Mouse (Mus musculus) thymus, postnatal 25 days (tissue): Measurements from ENCODE around the gene Tmem220.
"Not testable (repeated sequence)": the region's sequence is repeated elsewhere in the genome, so short reads cannot be mapped to it uniquely, and the experiment has no call there.

Experiments used
- DNase-seq: peaks from one replicate; pipeline ENCODE4 v3.0.0; 2022

The Tmem220 gene

GRCm38 (mm10) chr11:67019711-67020475 is 5.1 kb upstream of the Tmem220 start:
- DNase-seq, result no peak

DNA sequence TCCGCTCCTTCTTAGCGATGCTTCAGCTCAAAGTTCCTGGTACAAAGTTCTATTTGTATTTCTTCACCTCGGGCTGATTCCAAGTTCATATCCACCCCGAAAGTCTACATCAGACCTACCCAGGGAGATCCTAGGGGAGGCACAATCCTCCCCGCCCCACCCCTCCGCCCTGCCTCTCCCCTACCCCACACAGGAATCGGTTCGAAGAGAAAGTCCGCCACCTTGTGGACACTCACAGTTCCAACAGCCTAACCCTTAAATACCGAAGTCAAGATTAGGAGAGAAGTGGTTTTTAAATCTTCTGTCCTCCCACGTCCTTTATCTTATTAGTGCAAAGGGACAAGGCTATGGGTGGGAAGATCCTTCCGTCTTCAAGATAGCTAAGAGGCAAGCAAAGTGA is 4.0 kb upstream of the Tmem220 start:
- peak; percentile 53 for DNase-seq

- DNase-seq, result peak; percentile 13
Observed at GRCm38 (mm10) chr11:67022354-67023115, 2.4 kb upstream of the Tmem220 start.

GRCm38 (mm10) chr11:67023191-67023590 is 1.8 kb upstream of the Tmem220 start:
- DNase-seq, result not testable (repeated sequence)

- DNase-seq, result no peak
Observed at GRCm38 (mm10) chr11:67023802-67024340, 1.1 kb upstream of the Tmem220 start.

GRCm38 (mm10) chr11:67030904-67031602 is 6.1 kb downstream of the Tmem220 start:
- DNase-seq, result no peak

DNA sequence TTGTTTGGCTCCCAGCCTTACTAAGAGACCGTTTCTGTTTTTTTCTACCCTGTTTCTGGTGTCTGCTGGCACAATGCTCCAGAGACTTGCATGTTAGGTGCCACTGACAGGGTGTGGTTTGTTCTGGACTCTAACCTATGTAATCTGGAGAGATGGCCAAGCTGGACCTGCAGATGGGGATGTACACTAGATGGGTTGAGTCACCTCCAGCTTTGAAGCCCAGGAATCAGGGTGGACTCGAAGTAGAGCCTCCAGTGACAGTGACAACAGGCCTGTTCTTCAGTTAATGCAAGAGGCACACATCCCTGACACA is 6.6 kb downstream of the Tmem220 start:
- no peak for DNase-seq

DNA sequence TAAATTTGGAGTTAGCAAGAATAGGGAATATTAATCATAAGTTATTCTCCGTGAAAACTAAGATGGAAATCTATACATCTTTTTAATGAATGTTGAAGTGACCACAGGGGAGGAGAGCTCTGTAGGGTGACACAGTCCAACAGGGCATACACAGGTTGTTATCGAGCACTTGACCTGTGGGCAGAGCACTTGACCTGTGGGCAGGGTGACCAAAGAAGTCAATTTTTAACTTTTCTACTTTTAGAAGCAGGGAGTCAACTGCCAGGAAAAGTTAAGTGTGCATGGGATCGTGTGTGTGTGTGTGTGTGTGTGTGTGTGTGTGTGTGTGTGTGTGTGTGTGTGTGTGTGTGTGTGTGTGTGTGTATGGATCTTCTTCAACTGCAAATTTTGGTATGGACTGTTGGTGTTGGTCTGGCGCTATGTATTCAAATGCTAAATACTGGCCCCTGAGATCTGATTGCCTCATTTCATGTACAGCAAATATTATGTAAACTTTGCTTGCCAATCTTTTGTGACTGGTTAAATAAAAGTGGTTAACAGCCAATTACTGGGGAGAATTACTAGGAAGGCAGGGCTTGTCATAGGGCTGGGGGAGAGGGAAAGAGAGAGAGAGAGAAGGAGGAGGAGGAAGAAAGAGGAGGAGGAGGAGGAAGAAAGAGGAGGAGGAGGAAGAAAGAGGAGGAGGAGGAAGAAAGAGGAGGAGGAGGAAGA is 10.0 kb downstream of the Tmem220 start:
- DNase-seq, result no peak

DNA sequence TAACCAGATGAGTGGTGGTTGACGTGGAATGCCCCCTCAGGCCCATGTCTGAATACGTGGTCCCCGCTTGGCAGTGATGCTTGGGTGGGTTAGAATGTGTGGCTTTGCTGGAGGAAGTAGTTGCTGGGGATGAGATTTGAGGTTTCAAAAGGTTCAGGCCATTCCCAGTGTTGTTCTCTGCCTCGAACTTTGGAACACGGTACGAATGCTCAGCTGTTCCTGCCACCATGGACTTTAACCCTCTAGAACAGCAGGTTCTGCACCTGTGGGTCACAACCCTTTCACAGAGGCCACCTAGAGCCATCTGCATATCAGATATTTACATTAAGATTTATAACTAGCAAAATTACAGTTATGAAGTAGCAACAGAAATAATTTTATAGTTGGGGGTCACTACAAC is 11.3 kb downstream of the Tmem220 start:
- DNase-seq, result no peak

DNA sequence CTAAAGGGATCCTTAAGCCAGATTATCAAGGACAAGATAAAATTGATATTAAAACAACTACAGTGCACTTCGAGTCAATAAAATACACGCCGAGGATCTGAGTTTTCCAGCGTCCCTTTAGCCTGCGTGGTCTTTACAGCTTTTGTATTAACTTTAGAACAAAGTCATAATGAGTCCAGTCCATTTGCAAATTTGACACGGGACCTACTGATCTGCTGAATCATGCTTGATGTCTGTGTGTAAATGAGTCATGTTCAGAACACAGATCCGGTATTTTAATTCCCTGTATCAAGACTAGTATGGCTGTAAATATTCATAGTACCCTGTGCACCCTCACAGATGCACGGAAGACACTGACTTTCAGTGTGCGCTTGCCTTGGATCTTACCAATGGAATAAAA is 11.9 kb downstream of the Tmem220 start:
- DNase-seq, result no peak

DNA sequence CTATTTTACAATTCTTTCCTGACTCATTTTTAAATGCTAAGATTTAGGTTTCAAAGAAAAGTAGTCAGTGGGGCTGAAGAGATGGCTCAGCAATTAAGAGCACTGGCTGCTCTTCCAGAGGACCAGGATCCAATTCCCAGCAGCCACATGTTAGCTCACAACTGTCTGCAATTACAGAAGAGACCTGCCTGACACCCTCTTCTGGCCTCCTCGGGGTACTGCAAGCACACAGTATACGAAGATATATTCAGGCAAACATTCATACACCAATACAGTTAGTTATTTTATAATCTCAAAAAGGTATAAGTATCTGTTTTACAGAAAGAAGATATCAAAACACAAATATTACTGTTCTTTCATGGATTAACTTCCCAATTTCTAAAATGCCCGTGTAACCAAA is 14.8 kb downstream of the Tmem220 start:
- DNase-seq, result no peak

GRCm38 (mm10) chr11:67040483-67040882 is 15.5 kb downstream of the Tmem220 start:
- no peak for DNase-seq

DNA sequence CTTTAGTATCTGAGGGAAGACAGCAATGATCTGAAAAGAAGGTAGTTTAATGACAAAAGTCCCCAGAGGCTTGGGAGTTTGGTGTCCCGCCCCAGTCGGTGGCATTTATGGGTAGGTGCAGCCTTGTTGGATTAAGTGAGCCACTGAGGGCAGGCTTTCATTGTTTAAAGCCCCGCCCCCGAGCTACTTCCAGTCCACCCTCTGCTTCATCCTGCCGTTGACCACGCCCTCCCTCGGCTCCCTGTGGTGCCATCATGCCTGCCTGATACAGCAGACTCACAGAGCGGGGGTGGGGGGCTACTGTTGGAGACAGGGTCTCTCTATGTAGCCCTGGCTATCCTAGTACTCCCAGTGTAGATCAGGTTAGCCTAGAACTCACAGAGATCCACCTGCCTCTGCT is 18.1 kb downstream of the Tmem220 start:
- DNase-seq, result no peak

DNA sequence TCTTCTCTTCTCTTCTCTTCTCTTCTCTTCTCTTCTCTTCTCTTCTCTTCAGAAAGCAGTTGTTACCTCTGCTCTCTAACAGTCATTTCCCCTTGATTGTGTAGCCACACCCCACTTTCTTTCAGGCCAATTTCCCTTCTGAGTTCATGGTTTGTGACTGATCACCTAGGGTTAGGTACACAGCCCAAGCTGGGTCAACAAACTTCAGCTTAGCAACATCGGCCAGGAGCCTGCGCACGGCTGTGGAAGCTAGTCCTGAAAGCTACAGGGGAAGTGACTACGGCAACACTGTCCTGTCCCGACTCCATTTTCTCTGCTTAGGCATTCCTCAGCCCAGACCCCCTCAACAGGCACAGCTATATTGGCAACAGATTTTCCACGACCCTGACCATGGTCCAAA is 20.0 kb downstream of the Tmem220 start:
- DNase-seq, result no peak

- DNase-seq, result no peak
Observed at GRCm38 (mm10) chr11:67047199-67047598, 22.2 kb downstream of the Tmem220 start.

DNA sequence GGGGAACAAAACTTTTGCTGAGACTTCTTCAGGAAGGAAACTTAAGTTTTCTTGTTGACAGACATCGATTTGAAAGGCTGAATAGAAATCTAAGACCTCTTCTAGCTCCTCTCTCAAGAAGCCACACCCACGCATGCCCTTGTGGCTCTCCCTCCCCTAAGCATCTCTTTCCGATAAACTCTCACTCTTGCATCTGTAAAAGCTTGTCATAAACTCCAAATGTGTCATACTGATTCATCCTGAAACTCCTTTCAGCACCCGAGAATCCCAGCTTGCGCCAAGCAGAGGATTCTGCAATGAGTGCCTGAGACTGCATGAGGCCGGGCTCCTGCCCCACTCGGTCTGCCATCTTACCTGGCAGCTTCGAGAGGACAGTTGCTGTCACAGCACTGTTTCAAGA is 23.5 kb downstream of the Tmem220 start:
- no peak for DNase-seq

DNA sequence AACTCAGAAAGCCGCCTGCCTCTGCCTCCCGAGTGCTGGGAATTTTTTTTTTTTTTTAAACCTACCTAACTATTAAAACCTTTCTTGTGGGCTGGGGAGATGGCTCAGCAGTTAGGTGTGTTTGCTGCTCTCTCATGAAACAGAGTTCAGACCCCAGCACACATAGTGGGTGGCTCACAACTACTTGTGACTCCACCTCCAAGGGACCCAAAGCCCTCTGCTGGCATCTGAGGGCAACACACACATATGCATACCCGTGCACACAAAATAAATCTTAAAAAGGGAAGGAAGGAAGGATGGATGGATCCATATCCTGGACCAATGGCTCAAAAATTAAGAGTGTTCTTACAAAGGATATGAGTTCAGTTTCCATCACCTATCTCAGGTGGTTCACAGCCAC is 24.3 kb downstream of the Tmem220 start:
- DNase-seq, result no peak

DNA sequence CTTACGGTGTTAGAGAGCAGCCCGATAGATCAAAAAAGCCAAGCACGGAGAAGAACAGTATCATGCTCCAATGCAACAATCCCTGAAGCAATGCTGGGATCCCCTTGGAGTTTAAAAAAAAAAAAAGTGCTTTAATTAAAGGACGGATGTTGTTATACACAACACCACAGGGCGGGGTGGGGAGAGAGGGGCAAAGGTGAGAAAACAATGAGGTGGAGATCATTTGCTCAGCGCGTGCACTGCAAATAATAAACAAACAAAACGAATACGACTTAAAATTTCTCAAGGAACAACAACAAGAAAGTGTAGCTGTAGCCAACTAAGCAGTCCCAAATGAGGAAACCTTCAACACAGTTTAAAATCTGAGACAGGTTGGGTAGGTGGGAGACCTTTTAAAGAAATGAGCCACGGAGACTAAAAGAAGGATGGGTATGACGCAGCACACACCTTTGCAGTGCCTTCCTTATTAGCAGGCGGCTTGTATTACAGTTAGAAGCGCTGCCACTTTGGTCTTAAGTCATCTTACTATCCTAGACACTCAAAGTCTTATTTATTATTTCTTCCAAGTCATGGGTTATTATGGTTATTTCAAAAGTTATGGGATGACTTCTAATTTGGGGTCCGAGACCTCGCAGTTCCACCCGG is 26.8 kb downstream of the Tmem220 start:
- no peak for DNase-seq

- DNase-seq, result peak; percentile 82
Observed at GRCm38 (mm10) chr11:67052321-67052952, 27.5 kb downstream of the Tmem220 start, which contains the start of the genes Adprm and Sco1. Gene Adprm, minus strand, starts transcription at chr11:67052594. Gene Sco1, plus strand, starts transcription at chr11:67052670.

DNA sequence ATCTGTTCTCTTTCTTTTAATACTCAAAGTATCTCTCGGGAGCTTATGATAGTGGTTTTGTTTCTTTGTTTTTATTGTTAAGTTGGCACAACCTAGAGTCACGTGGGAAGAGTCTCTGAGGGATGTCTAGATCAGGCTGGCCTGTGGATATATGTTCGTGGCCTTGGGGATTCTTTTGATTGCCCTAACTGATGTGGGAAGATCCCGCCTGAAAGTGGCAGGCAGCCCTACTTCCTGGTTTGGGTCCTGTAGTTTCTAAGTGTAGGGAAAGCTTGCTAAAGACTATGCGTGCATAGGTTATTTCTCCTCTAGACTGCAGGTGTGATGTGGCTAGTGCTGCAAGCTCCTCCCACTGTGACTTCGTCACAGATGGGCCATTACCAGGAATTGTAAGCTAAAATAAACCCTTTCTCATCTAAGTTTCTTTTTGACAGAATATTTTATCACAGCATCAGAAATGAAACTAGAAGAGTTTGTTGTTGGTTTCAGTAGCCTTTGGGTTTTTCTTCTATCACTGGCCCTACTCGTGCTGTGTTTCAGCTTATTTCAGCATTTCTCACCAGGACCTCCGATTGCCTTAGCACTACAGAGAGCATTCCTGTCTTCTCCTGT is 29.9 kb downstream of the Tmem220 start:
- DNase-seq, result no peak

DNA sequence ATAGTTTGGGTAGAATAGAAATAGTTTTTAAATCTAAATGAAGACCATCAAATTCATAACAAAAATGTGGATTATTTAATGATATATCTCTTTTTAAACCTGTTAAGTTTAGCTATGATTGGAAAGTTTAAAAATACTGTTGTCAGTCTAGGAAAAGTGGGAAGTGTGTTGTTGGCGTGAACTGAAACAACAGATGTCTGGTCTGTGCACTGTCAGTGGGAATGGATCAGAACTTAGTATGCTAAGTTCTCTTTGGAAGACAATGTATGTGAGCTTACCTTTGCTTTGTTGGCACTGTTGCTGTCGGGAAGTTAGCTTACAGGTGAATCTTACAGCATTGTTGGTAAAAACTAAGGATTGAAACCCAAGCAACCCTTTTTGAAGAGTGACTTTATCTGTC is 36.4 kb downstream of the Tmem220 start:
- no peak for DNase-seq
